Mouse (Mus musculus) stomach, postnatal 0 days (tissue): Measurements from ENCODE around the gene Ddx43.

Experiments
- CTCF ChIP-seq: IDR thresholded peaks from 2 replicates; pipeline ENCODE4 v1.5.1; 2016; ENCODE audit warnings: antibody characterized with exemption, low read depth, mild to moderate bottlenecking, moderate library complexity
- EP300 ChIP-seq: optimal IDR thresholded peaks from 2 replicates; pipeline ENCODE3; 2016; ENCODE audit warnings: antibody characterized with exemption

GRCm38 (mm10) chr9:78465725-78466124, 70.1 kb downstream of the Ddx43 start:
- TF ChIP-seq CTCF (no peak), EP300 (no peak)
